Mouse (Mus musculus) kidney, postnatal 0 days (tissue): ENCODE data around the gene Gcm1. TPM values are rescaled to one million over a fixed set of nuclear protein-coding genes. Genes with fewer than 3 reads are reported as not detected.
A peak's percentile ranks its signal among the peaks of the same experiment; 100 is the strongest.

Source experiments
- ATAC-seq: fragments of 200-750 bp; cut with Nextera tagmentation; replicated peaks from 2 replicates; pipeline ENCODE4 v1.8.0; 2017; ENCODE audit warnings: low read depth, moderate number of reproducible peaks, moderate TSS enrichment, moderate library complexity; ENCODE audit not compliant: low FRiP score
- DNase-seq: peaks from one replicate; pipeline ENCODE4 v3.0.0-alpha.2; 2016; ENCODE audit warnings: low spot score
- H3K27ac ChIP-seq: fragments of 300-500 bp; sonication (generic); 2 replicates; pipeline ENCODE4 v1.5.1; 2014; ENCODE audit warnings: mild to moderate bottlenecking
- H3K27me3 ChIP-seq: fragments of 300-500 bp; sonication (generic); 2 replicates; pipeline ENCODE4 v1.6.1; 2014; ENCODE audit warnings: low read length, mixed read lengths; ENCODE audit not compliant: insufficient read depth
- H3K36me3 ChIP-seq: fragments of 300-500 bp; sonication (generic); 2 replicates; pipeline ENCODE4 v1.6.1; 2014; ENCODE audit warnings: low read length, mixed read lengths; ENCODE audit not compliant: insufficient read depth
- H3K4me1 ChIP-seq: fragments of 300-500 bp; sonication (generic); replicated peaks from 2 replicates; pipeline ENCODE4 v1.6.1; 2014; ENCODE audit warnings: antibody characterized with exemption, low read length, mixed read lengths; ENCODE audit not compliant: insufficient read depth
- H3K4me2 ChIP-seq: fragments of 300-500 bp; sonication (generic); 2 replicates; pipeline ENCODE4 v1.6.1; 2014; ENCODE audit warnings: mild to moderate bottlenecking, low read length, moderate library complexity, mixed read lengths
- H3K4me3 ChIP-seq: fragments of 300-500 bp; sonication (generic); replicated peaks from 2 replicates; pipeline ENCODE4 v1.5.1; 2014; ENCODE audit warnings: low read depth, low read length
- H3K9ac ChIP-seq: fragments of 300-500 bp; sonication (generic); 2 replicates; pipeline ENCODE4 v1.6.1; 2014; ENCODE audit warnings: low read depth, low read length
- H3K9me3 ChIP-seq: fragments of 300-500 bp; sonication (generic); replicated peaks from 2 replicates; pipeline ENCODE4 v1.6.1; 2016; ENCODE audit warnings: low read length, inconsistent platforms, mixed read lengths
- CTCF ChIP-seq: IDR thresholded peaks from 2 replicates; pipeline ENCODE4 v1.5.1; 2016; ENCODE audit warnings: antibody characterized with exemption, low read depth, mild to moderate bottlenecking, moderate library complexity
- WGBS: fragments of 180-500 bp; shearing (Covaris S2); extraction: QIAGEN DNeasy Blood & Tissue Kit; methylation state at CpG from one replicate; pipeline ENCODE4 v1.1.7; 2014; 5-methylcytosine and 5-hydroxymethylcytosine counted together
- polyA plus RNA-seq: library from polyadenylated mRNA; unstranded; fragments of >200 nt; fragmentation: Nextera tagmentation; extraction: Ambion mirVana; gene quantifications from 2 replicates; pipeline ENCODE4 v1.2.1, GENCODE M21; 2015

Gene Gcm1
- polyA plus RNA-seq, 1 experiment from 2014 or later, result 1.3 TPM

GRCm38 (mm10) chr9:78088521-78088920, 36.8 kb downstream of the Gcm1 start:
- Histone ChIP-seq H3K4me1 (no peaks in the 10 kb centered on the region), H3K9me3 (no peaks in the 10 kb centered on the region), H3K36me3 (peaks cover 28% of the 10 kb centered on the region), H3K4me3 (no peak overlapping the region), H3K27ac (no peak overlapping the region), H3K9ac (no peak overlapping the region), H3K27me3 (no peaks in the 10 kb centered on the region), H3K4me2 (no peak overlapping the region)
- DNase-seq (no peak), ATAC-seq (no peak)
- WGBS, result 70% methylated on average over 4 of the region's 4 CpGs
- TF ChIP-seq CTCF, result no peak

GRCm38 (mm10) chr9:78088971-78089370, 37.2 kb downstream of the Gcm1 start:
- no peak for TF ChIP-seq CTCF
- 74% methylated on average over 7 of the region's 7 CpGs for WGBS
- no peaks in the 10 kb centered on the region for H3K4me1 ChIP-seq
- no peaks in the 10 kb centered on the region for H3K27me3 ChIP-seq
- no peak overlapping the region for H3K27ac ChIP-seq
- no peak overlapping the region for H3K9ac ChIP-seq
- DNase-seq (no peak), ATAC-seq (no peak)
- no peak overlapping the region for H3K4me2 ChIP-seq
- H3K36me3 ChIP-seq, result peaks cover 27% of the 10 kb centered on the region
- H3K4me3 ChIP-seq, result no peak overlapping the region
- H3K9me3 ChIP-seq, result no peaks in the 10 kb centered on the region

GRCm38 (mm10) chr9:78089906-78090305, 38.2 kb downstream of the Gcm1 start:
- H3K9ac ChIP-seq, result no peak overlapping the region
- ATAC-seq, result no peak
- no peaks in the 10 kb centered on the region for H3K27me3 ChIP-seq
- no peaks in the 10 kb centered on the region for H3K4me1 ChIP-seq
- WGBS, result 89% methylated on average over 1 of the region's 1 CpGs
- H3K27ac ChIP-seq, result no peak overlapping the region
- no peak for DNase-seq
- H3K9me3 ChIP-seq, result no peaks in the 10 kb centered on the region
- H3K4me3 ChIP-seq, result no peak overlapping the region
- peaks cover 20% of the 10 kb centered on the region for H3K36me3 ChIP-seq
- TF ChIP-seq CTCF, result no peak
- no peak overlapping the region for H3K4me2 ChIP-seq

- Histone ChIP-seq H3K36me3 (peaks cover 23% of the 10 kb centered on the region), H3K4me1 (no peaks in the 10 kb centered on the region), H3K9me3 (no peaks in the 10 kb centered on the region), H3K27me3 (no peaks in the 10 kb centered on the region), H3K4me3 (no peak overlapping the region), H3K9ac (no peak overlapping the region), H3K4me2 (no peak overlapping the region), H3K27ac (no peak overlapping the region)
- TF ChIP-seq CTCF, result no peak
- no peak for DNase-seq
- no peak for ATAC-seq
- 91% methylated on average over 3 of the region's 3 CpGs for WGBS
Measured at GRCm38 (mm10) chr9:78090596-78090995, 38.9 kb downstream of the Gcm1 start.

DNA sequence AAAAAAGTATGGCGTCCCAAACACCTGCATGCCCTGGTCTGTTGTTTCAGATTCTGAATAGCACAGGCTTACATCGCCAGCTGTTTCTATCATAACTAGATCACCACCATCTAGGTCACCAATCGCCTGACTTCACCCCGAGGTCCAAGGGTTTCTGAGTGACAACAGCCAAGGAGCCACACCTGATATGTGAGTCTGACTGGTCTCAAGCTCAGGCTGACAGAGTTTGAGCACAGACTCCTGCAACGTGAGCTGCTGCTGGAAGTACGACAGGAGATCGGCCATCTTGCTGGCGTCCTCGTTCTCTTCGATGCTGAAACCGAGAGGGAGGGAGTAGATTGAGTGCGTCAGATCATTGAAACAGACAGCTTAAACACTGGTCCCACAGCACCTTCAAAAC, 44.0 kb downstream of the Gcm1 start:
- H3K27ac ChIP-seq, result no peak overlapping the region
- ATAC-seq (no peak), DNase-seq (no peak)
- no peaks in the 10 kb centered on the region for H3K9me3 ChIP-seq
- no peaks in the 10 kb centered on the region for H3K4me1 ChIP-seq
- no peaks in the 10 kb centered on the region for H3K27me3 ChIP-seq
- no peak overlapping the region for H3K9ac ChIP-seq
- WGBS, result 95% methylated on average over 12 of the region's 12 CpGs
- H3K4me2 ChIP-seq, result no peak overlapping the region
- no peak for TF ChIP-seq CTCF
- H3K4me3 ChIP-seq, result no peak overlapping the region
- peaks cover 41% of the 10 kb centered on the region for H3K36me3 ChIP-seq

DNA sequence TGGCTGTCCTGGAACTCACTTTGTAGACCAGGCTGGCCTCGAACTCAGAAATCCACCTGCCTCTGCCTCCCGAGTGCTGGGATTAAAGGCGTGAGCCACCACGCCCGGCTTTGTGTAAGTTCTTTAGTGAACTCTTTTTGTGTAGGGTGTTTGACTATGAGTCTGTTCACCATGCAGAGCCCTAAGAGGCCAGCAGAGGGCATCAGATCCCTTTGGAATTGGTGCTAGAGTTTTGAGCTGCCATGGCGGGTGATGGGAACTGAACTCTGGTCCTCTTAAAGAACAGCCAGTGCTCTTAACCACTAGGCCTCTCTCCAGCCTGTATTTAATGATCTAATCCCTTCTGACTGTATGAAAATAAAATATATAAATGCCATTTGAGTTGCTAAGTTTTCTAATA, 44.7 kb downstream of the Gcm1 start:
- DNase-seq (no peak), ATAC-seq (no peak)
- TF ChIP-seq CTCF, result peak; percentile 48; the same call in 1 of the 2 replicates
- Histone ChIP-seq H3K4me2 (no peak overlapping the region), H3K27ac (no peak overlapping the region), H3K9me3 (no peaks in the 10 kb centered on the region), H3K4me1 (no peaks in the 10 kb centered on the region), H3K36me3 (peaks cover 47% of the 10 kb centered on the region), H3K4me3 (no peak overlapping the region), H3K9ac (no peak overlapping the region), H3K27me3 (no peaks in the 10 kb centered on the region)
- WGBS, result over 99% methylated on average over 5 of the region's 6 CpGs

DNA sequence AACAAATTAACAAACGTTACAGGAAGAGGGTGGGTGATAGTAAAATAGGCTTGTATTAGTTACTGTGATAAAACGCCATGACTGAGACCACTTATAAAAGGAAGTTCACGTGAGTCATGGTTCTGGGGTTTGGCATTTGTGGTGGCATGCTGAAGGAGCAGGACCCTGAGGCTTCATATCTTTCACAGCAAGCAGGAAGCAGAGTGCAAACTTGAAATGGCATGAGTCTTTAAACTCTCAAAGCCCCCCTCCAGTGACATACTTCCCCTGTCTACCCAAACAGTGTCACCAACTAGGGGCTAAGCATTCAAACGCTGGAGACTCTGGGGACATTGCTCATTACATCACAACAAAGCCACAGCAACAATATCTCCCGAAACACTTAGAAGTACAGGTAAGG, 49.2 kb downstream of the Gcm1 start:
- 0 out of 2 replicates have a peak, but pooled peaks cover 4% of the 10 kb centered on the region for H3K4me1 ChIP-seq
- no peak for TF ChIP-seq CTCF
- no peak overlapping the region for H3K4me2 ChIP-seq
- no peak overlapping the region for H3K9ac ChIP-seq
- ATAC-seq (no peak), DNase-seq (no peak)
- 81% methylated on average over 5 of the region's 5 CpGs for WGBS
- no peak overlapping the region for H3K27ac ChIP-seq
- no peaks in the 10 kb centered on the region for H3K27me3 ChIP-seq
- H3K9me3 ChIP-seq, result no peaks in the 10 kb centered on the region
- no peak overlapping the region for H3K4me3 ChIP-seq
- peaks cover 34% of the 10 kb centered on the region for H3K36me3 ChIP-seq
